Mouse (Mus musculus) G1E (cell line): ENCODE data around the gene Mien1.

Experiments used
- CTCF ChIP-seq: IDR thresholded peaks from 2 replicates; pipeline ENCODE4 v1.5.1; 2012; ENCODE audit warnings: low read depth, low read length, inconsistent platforms, mixed read lengths
- GATA1 ChIP-seq: IDR thresholded peaks from 2 replicates; pipeline ENCODE4 v1.6.1; 2012; ENCODE audit warnings: borderline replicate concordance, low read length, inconsistent platforms, mixed read lengths
- POLR2AphosphoS5 ChIP-seq: IDR thresholded peaks from 2 replicates; pipeline ENCODE4 v1.6.1; 2012; ENCODE audit warnings: low read depth, low read length, inconsistent platforms; ENCODE audit not compliant: insufficient replicate concordance
- TAL1 ChIP-seq: conservative IDR thresholded peaks from 2 replicates; pipeline ENCODE4 v1.6.1; 2012; ENCODE audit warnings: low read depth, low read length, inconsistent platforms, mixed read lengths

GRCm38 (mm10) chr11:98435723-98436122 is 3.1 kb downstream of the Mien1 start:
- no peak for TF ChIP-seq CTCF
- no peak for TF ChIP-seq GATA1
- no peak for TF ChIP-seq POLR2AphosphoS5
- no peak for TF ChIP-seq TAL1
